Mouse (Mus musculus) urinary bladder, postnatal 10 days (tissue): Measurements from ENCODE around the gene Scfd2.

ENCODE experiments used
- DNase-seq: peaks from one replicate; pipeline ENCODE4 v3.0.0; 2022; ENCODE audit warnings: low spot score

Gene Scfd2

GRCm38 (mm10) chr5:74240926-74241680 is 290.5 kb downstream of the Scfd2 start:
- DNase-seq, result no peak

GRCm38 (mm10) chr5:74240298-74240697 is 291.3 kb downstream of the Scfd2 start:
- no peak for DNase-seq

GRCm38 (mm10) chr5:74239369-74239768 is 292.2 kb downstream of the Scfd2 start:
- no peak for DNase-seq

- no peak for DNase-seq
Observed at GRCm38 (mm10) chr5:74233808-74234207, 297.8 kb downstream of the Scfd2 start.

- DNase-seq, result no peak
Observed at GRCm38 (mm10) chr5:74230525-74230924, 301.0 kb downstream of the Scfd2 start.

- no peak for DNase-seq
Observed at GRCm38 (mm10) chr5:74229775-74230413, 301.7 kb downstream of the Scfd2 start.

- DNase-seq, result no peak
Observed at GRCm38 (mm10) chr5:74228938-74229337, 302.6 kb downstream of the Scfd2 start.

- DNase-seq, result no peak
Observed at GRCm38 (mm10) chr5:74227352-74227751, 304.2 kb downstream of the Scfd2 start.

- DNase-seq, result no peak
Observed at GRCm38 (mm10) chr5:74226183-74226582, 305.4 kb downstream of the Scfd2 start.

- no peak for DNase-seq
Observed at GRCm38 (mm10) chr5:74224480-74224879, 307.1 kb downstream of the Scfd2 start.

- no peak for DNase-seq
Observed at GRCm38 (mm10) chr5:74222626-74223025, 308.9 kb downstream of the Scfd2 start.

GRCm38 (mm10) chr5:74218524-74218923 is 313.0 kb downstream of the Scfd2 start:
- DNase-seq, result no peak

- DNase-seq, result no peak
Observed at GRCm38 (mm10) chr5:74215125-74215524, 316.4 kb downstream of the Scfd2 start.

- no peak for DNase-seq
Observed at GRCm38 (mm10) chr5:74214501-74215110, 317.0 kb downstream of the Scfd2 start.

- DNase-seq, result no peak
Observed at GRCm38 (mm10) chr5:74211346-74211745, 320.2 kb downstream of the Scfd2 start.

GRCm38 (mm10) chr5:74209640-74210039 is 321.9 kb downstream of the Scfd2 start:
- no peak for DNase-seq

- DNase-seq, result no peak
Observed at GRCm38 (mm10) chr5:74208438-74208837, 323.1 kb downstream of the Scfd2 start.

GRCm38 (mm10) chr5:74207209-74207608 is 324.4 kb downstream of the Scfd2 start:
- DNase-seq, result no peak

- DNase-seq, result no peak
Observed at GRCm38 (mm10) chr5:74206649-74207048, 324.9 kb downstream of the Scfd2 start.

- no peak for DNase-seq
Observed at GRCm38 (mm10) chr5:74206038-74206437, 325.5 kb downstream of the Scfd2 start.

GRCm38 (mm10) chr5:74205509-74205908 is 326.1 kb downstream of the Scfd2 start:
- DNase-seq, result no peak

GRCm38 (mm10) chr5:74204465-74204864 is 327.1 kb downstream of the Scfd2 start:
- DNase-seq, result no peak

GRCm38 (mm10) chr5:74202515-74202914 is 329.0 kb downstream of the Scfd2 start:
- DNase-seq, result no peak
